19 mouse cellular contexts compared by ENCODE assay signal in genomic region chr1:80802023-80802422, GRCm38 (mm10). TPM values are rescaled to one million over a fixed set of nuclear protein-coding genes. Genes with fewer than 3 reads are reported as not detected.
DNase-seq lines count a peak whose midpoint lies in the region; ATAC-seq and TF ChIP-seq lines count a peak whose summit lies in the region.
"Had no signal": no experiment of that assay in that cellular context is flagged by ENCODE, and none has a peak within 500 bp of the region (broad histone marks: within the 10 kb centered on the region; RNA-seq: fewer than 3 reads in every experiment).

No protein-coding gene starts in this region.

- no peaks in the 10 kb centered on the region for H3K4me1 ChIP-seq in embryonic facial prominence, embryonic 14.5 days (ENCODE audit: control insufficient read depth, insufficient read depth, low read length)
- no peaks in the 10 kb centered on the region for H3K4me1 ChIP-seq in embryonic facial prominence, embryonic 10.5 days
- H3K4me1 ChIP-seq in limb, embryonic 14.5 days (ENCODE audit: control insufficient read depth, insufficient read depth, low read length) = no peaks in the 10 kb centered on the region
- H3K4me1 ChIP-seq in limb, embryonic 10.5 days = no peaks in the 10 kb centered on the region
- no peaks in the 10 kb centered on the region for H3K4me1 ChIP-seq in lung, postnatal 0 days (ENCODE audit: insufficient read depth, low read depth, low read length)
- H3K4me1 ChIP-seq: embryonic facial prominence, embryonic 12.5 days; forebrain, embryonic 12.5 days; heart, embryonic 10.5 days; hindbrain, embryonic 10.5 days had no signal

- no peaks in the 10 kb centered on the region for H3K27me3 ChIP-seq in embryonic facial prominence, embryonic 14.5 days (replicated peaks; ENCODE audit: control insufficient read depth, insufficient read depth, low read length)
- H3K27me3 ChIP-seq in embryonic facial prominence, embryonic 10.5 days (replicated peaks; ENCODE audit: low read depth, poor library complexity, severe bottlenecking) = no peaks in the 10 kb centered on the region
- no peaks in the 10 kb centered on the region for H3K27me3 ChIP-seq in limb, embryonic 14.5 days (ENCODE audit: control insufficient read depth, insufficient read depth, low read length)
- H3K27me3 ChIP-seq in limb, embryonic 10.5 days (ENCODE audit: low read depth, poor library complexity, severe bottlenecking) = no peaks in the 10 kb centered on the region
- no peaks in the 10 kb centered on the region for H3K27me3 ChIP-seq in lung, postnatal 0 days (replicated peaks; ENCODE audit: insufficient read depth, low read length)
- H3K27me3 ChIP-seq: embryonic facial prominence, embryonic 12.5 days; forebrain, embryonic 12.5 days had no signal

- no peak overlapping the region for H3K27ac ChIP-seq in embryonic facial prominence, embryonic 14.5 days (replicated peaks; ENCODE audit: low read depth, low read length)
- no peak overlapping the region for H3K27ac ChIP-seq in embryonic facial prominence, embryonic 10.5 days (replicated peaks)
- H3K27ac ChIP-seq in limb, embryonic 14.5 days (replicated peaks; ENCODE audit: low read depth, low read length) = no peak overlapping the region
- H3K27ac ChIP-seq in limb, embryonic 10.5 days = no peak overlapping the region
- no peak overlapping the region for H3K27ac ChIP-seq in lung, postnatal 0 days (ENCODE audit: low read length)
- H3K27ac ChIP-seq: embryonic facial prominence, embryonic 12.5 days; forebrain, embryonic 12.5 days; heart, embryonic 10.5 days; hindbrain, embryonic 10.5 days; hindbrain, embryonic 14.5 days had no signal

- H3K36me3 ChIP-seq in embryonic facial prominence, embryonic 14.5 days (ENCODE audit: control insufficient read depth, insufficient read depth, low read length) = no peaks in the 10 kb centered on the region
- no peaks in the 10 kb centered on the region for H3K36me3 ChIP-seq in embryonic facial prominence, embryonic 10.5 days (replicated peaks)
- H3K36me3 ChIP-seq in limb, embryonic 14.5 days (ENCODE audit: control insufficient read depth, insufficient read depth, low read length) = no peaks in the 10 kb centered on the region
- no peaks in the 10 kb centered on the region for H3K36me3 ChIP-seq in limb, embryonic 10.5 days
- no peaks in the 10 kb centered on the region for H3K36me3 ChIP-seq in lung, postnatal 0 days (ENCODE audit: insufficient read depth, low read length)
- H3K36me3 ChIP-seq: embryonic facial prominence, embryonic 12.5 days; forebrain, embryonic 12.5 days; heart, embryonic 10.5 days; hindbrain, embryonic 10.5 days had no signal

- no peaks in the 10 kb centered on the region for H3K9me3 ChIP-seq in embryonic facial prominence, embryonic 14.5 days (ENCODE audit: control insufficient read depth, low read length)
- H3K9me3 ChIP-seq in embryonic facial prominence, embryonic 10.5 days = no peaks in the 10 kb centered on the region
- no peaks in the 10 kb centered on the region for H3K9me3 ChIP-seq in limb, embryonic 14.5 days (ENCODE audit: control insufficient read depth, low read length)
- no peaks in the 10 kb centered on the region for H3K9me3 ChIP-seq in limb, embryonic 10.5 days (replicated peaks)
- no peaks in the 10 kb centered on the region for H3K9me3 ChIP-seq in lung, postnatal 0 days (ENCODE audit: low read length)
- H3K9me3 ChIP-seq: embryonic facial prominence, embryonic 12.5 days; forebrain, embryonic 12.5 days; heart, embryonic 10.5 days; hindbrain, embryonic 10.5 days had no signal

- no peak for TF ChIP-seq CTCF in lung, postnatal 0 days (IDR thresholded peaks at IDR 0.05)

- TF ChIP-seq POLR2A in limb, embryonic 14.5 days (IDR thresholded peaks at IDR 0.05; ENCODE audit: borderline replicate concordance, extremely low read depth, insufficient read depth, insufficient read length) = no peak

- no peak for TF ChIP-seq EP300 in lung, postnatal 0 days (IDR thresholded peaks at IDR 0.05)

- 77% methylated on average over 3 of the region's 3 CpGs for WGBS in embryonic facial prominence, embryonic 14.5 days
- 86% methylated on average over 3 of the region's 3 CpGs for WGBS in embryonic facial prominence, embryonic 10.5 days
- 74% methylated on average over 3 of the region's 3 CpGs for WGBS in limb, embryonic 14.5 days
- 85% methylated on average over 3 of the region's 3 CpGs for WGBS in limb, embryonic 10.5 days
- 51% methylated on average over 3 of the region's 3 CpGs for WGBS in lung, postnatal 0 days

- H3K9ac ChIP-seq in embryonic facial prominence, embryonic 14.5 days (ENCODE audit: low read depth, low read length) = no peak overlapping the region
- H3K9ac ChIP-seq in limb, embryonic 14.5 days (ENCODE audit: low read depth, low read length, severe bottlenecking) = no peak overlapping the region
- H3K9ac ChIP-seq in lung, postnatal 0 days (replicated peaks; ENCODE audit: low read depth) = no peak overlapping the region
- H3K9ac ChIP-seq: embryonic facial prominence, embryonic 12.5 days; forebrain, embryonic 12.5 days; hindbrain, embryonic 14.5 days had no signal

- ATAC-seq in embryonic facial prominence, embryonic 14.5 days (ENCODE audit: low read depth) = peak; percentile 63; the same call in 1 of the 2 replicates
- peak; percentile 73; the same call in 1 of the 2 replicates for ATAC-seq in limb, embryonic 14.5 days (ENCODE audit: low FRiP score, low read depth)
- 0 out of 2 replicates have a peak, but pooled peaks have one; percentile 17 for ATAC-seq in lung, postnatal 0 days
- ATAC-seq: forebrain, embryonic 16.5 days had no signal

- H3K4me2 ChIP-seq in embryonic facial prominence, embryonic 14.5 days (ENCODE audit: low read depth, low read length) = no peak overlapping the region
- H3K4me2 ChIP-seq in limb, embryonic 14.5 days (replicated peaks; ENCODE audit: low read depth, low read length, severe bottlenecking) = no peak overlapping the region
- H3K4me2 ChIP-seq in lung, postnatal 0 days (replicated peaks; ENCODE audit: low read depth, low read length) = no peak overlapping the region
- H3K4me2 ChIP-seq: embryonic facial prominence, embryonic 12.5 days; forebrain, embryonic 12.5 days; hindbrain, embryonic 14.5 days had no signal

- peak; percentile 61 for DNase-seq in embryonic facial prominence, embryonic 14.5 days (ENCODE audit: low spot score)
- DNase-seq in embryonic facial prominence, embryonic 10.5 days (ENCODE audit: low spot score) = no peak
- peak; percentile 44 for DNase-seq in limb, embryonic 14.5 days (ENCODE audit: low spot score)
- DNase-seq in limb, embryonic 10.5 days (ENCODE audit: low spot score) = no peak
- DNase-seq in lung, postnatal 0 days (ENCODE audit: low spot score) = peak; percentile 27
- no peak for DNase-seq in lung, postnatal 14 days
- peak; percentile 10 for DNase-seq in retina, embryonic 14.5 days (ENCODE audit: low spot score)
- no peak for DNase-seq in retina, postnatal 1 day
- DNase-seq: adrenal gland, postnatal 10 days; cerebellum, adult 11-12 months; cerebellum, postnatal 10 days; embryo, embryonic 11 days; gastrocnemius, postnatal 10 days had no signal

- no peak overlapping the region for H3K4me3 ChIP-seq in embryonic facial prominence, embryonic 14.5 days (ENCODE audit: low read depth, low read length)
- no peak overlapping the region for H3K4me3 ChIP-seq in embryonic facial prominence, embryonic 10.5 days
- H3K4me3 ChIP-seq in limb, embryonic 14.5 days (replicated peaks; ENCODE audit: low read length) = no peak overlapping the region
- no peak overlapping the region for H3K4me3 ChIP-seq in limb, embryonic 10.5 days
- H3K4me3 ChIP-seq in lung, postnatal 0 days (ENCODE audit: low read depth, low read length) = no peak overlapping the region
- H3K4me3 ChIP-seq: embryonic facial prominence, embryonic 12.5 days; forebrain, embryonic 12.5 days; heart, embryonic 10.5 days; hindbrain, embryonic 10.5 days had no signal

RNA-seq across cellular contexts. Expression of gene Dock10, which starts 43.7 kb away (rescaled TPM):
- polyA plus RNA-seq in embryonic facial prominence, embryonic 14.5 days (2014; fragmentation: Nextera tagmentation; extraction: Ambion mirVana) = 9.2 and 10.2 TPM in 2 replicates
- polyA plus RNA-seq in embryonic facial prominence, embryonic 10.5 days (2016; fragmentation: Nextera tagmentation; extraction: Ambion mirVana) = 1.8 and 3.2 TPM in 2 replicates
- polyA plus RNA-seq in limb, embryonic 14.5 days (2012; rRNA removed) = 8.1 and 9.1 TPM in 2 replicates
- 7.2 and 8.2 TPM in 2 replicates for polyA plus RNA-seq in limb, embryonic 14.5 days (2014; fragmentation: Nextera tagmentation; extraction: Ambion mirVana)
- 4.0 and 5.2 TPM in 2 replicates for polyA plus RNA-seq in limb, embryonic 10.5 days (2016; fragmentation: Nextera tagmentation; extraction: Ambion mirVana)
- 6.0 and 6.8 TPM in 2 replicates for polyA plus RNA-seq in lung, postnatal 0 days (2015; fragmentation: Nextera tagmentation; extraction: Ambion mirVana)

Comparison
In these comparisons a context has a peak if more than half of its experiments do, and no peak if none do; other contexts are left out.
1. DNase-seq: peak in embryonic facial prominence, embryonic 14.5 days (single experiment), limb, embryonic 14.5 days (single experiment), lung, postnatal 0 days (single experiment) and retina, embryonic 14.5 days (single experiment); none in embryonic facial prominence, embryonic 10.5 days (single experiment), limb, embryonic 10.5 days (single experiment), lung, postnatal 14 days (single experiment) and retina, postnatal 1 day (single experiment).
2. ATAC-seq: peak in every context shown above with its lines; median percentile 73 in limb, embryonic 14.5 days; 63 in embryonic facial prominence, embryonic 14.5 days; 17 in lung, postnatal 0 days.